Mouse (Mus musculus) megakaryocyte, embryonic 14.5 days (primary cell): ENCODE results near the gene Klf3.

ENCODE experiments used
- FLI1 ChIP-seq: IDR thresholded peaks from 2 replicates; pipeline ENCODE4 v1.6.1; 2012; ENCODE audit warnings: low read length, inconsistent platforms, mixed read lengths
- GATA1 ChIP-seq: IDR thresholded peaks from 3 replicates; pipeline ENCODE4 v1.6.1; 2012; ENCODE audit warnings: mixed read lengths, low read length, inconsistent platforms, borderline replicate concordance

DNA sequence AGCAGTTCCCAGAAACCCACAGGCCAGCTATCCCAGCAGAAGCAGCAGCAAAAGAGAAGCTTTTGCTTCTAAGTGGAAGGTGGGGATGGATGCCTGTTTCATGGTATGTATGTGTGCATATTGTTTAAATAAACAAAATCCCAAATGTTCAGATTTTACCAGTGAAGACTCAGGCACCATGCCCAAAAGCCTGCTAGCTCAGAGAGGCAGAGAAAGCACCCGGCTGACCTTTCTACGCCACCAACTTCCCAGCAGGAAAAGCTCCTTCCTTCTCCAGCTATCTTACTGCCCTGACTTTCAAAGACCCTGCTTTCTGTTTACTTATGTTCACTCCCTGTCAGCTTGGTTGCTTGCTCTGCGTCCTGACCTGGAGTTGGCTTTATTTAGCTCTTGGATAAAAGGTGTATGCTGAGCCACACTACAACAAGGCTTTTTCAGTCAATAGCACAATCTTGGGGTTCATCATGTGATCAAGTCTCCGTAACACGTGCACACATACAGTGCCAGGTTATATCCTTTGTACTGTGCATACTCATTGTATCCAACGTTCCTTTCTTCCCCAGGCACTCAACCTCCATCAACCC is 35.9 kb downstream of the Klf3 start:
- TF ChIP-seq GATA1 = no peak
- no peak for TF ChIP-seq FLI1
